Mouse (Mus musculus): ENCODE measurements around the gene Ergic3. TPM values are rescaled to one million over a fixed set of nuclear protein-coding genes. Genes with fewer than 3 reads are reported as not detected.

Gene Ergic3
- polyA plus RNA-seq, 1 experiment: 444 TPM

DNA sequence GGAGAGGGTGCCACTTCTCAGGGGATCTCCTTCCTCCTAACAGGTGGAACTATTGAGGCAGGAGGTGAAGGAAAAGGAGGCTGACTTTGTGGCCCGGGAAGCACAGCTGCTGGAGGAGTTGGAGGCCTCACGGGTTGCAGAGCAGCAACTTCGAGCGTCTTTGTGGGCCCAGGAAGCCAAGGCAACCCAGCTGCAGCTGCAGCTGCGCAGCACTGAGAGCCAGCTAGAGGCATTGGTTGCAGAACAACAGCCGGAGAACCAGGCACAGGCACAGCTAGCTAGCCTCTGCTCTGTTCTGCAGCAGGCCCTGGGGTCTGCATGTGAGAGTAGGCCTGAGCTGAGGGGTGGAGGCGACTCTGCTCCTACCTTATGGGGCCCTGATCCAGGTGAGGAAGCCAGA, 22.1 kb upstream of the Ergic3 start:
- Histone ChIP-seq H3K4me3 (ENCODE audit: low read depth, low read length) (no peak overlapping the region), H3K36me3 (ENCODE audit: control insufficient read depth, insufficient read depth, low read length) (peaks cover 42% of the 10 kb centered on the region), H3K4me1 (ENCODE audit: control insufficient read depth, insufficient read depth, insufficient read length, low read length) (no peaks in the 10 kb centered on the region), H3K27ac (ENCODE audit: insufficient read depth, low read depth, low read length) (no peak overlapping the region), H3K27me3 (ENCODE audit: control insufficient read depth, insufficient read depth, low read length) (no peaks in the 10 kb centered on the region)
- TF ChIP-seq CTCF (IDR thresholded peaks at IDR 0.05; ENCODE audit: extremely low read depth, insufficient read length, insufficient replicate concordance, low read depth, low read length) (no peak), POLR2A (IDR thresholded peaks at IDR 0.05; ENCODE audit: low read depth, low read length) (no peak)
- 86% methylated on average over 7 of the region's 7 CpGs for WGBS

- H3K27me3 ChIP-seq (ENCODE audit: control insufficient read depth, insufficient read depth, low read length): no peaks in the 10 kb centered on the region
- H3K27ac ChIP-seq (ENCODE audit: insufficient read depth, low read depth, low read length): no peak overlapping the region
- H3K4me3 ChIP-seq (ENCODE audit: low read depth, low read length): no peak overlapping the region
- TF ChIP-seq CTCF (IDR thresholded peaks at IDR 0.05; ENCODE audit: extremely low read depth, insufficient read length, insufficient replicate concordance, low read depth, low read length): no peak
- TF ChIP-seq POLR2A (IDR thresholded peaks at IDR 0.05; ENCODE audit: low read depth, low read length): no peak
- H3K4me1 ChIP-seq (ENCODE audit: control insufficient read depth, insufficient read depth, insufficient read length, low read length): peaks cover 5% of the 10 kb centered on the region
- 95% methylated on average over 6 of the region's 6 CpGs for WGBS
- H3K36me3 ChIP-seq (ENCODE audit: control insufficient read depth, insufficient read depth, low read length): peaks cover 33% of the 10 kb centered on the region
Observed at GRCm38 (mm10) chr2:155987131-155987530, 20.7 kb upstream of the Ergic3 start.

DNA sequence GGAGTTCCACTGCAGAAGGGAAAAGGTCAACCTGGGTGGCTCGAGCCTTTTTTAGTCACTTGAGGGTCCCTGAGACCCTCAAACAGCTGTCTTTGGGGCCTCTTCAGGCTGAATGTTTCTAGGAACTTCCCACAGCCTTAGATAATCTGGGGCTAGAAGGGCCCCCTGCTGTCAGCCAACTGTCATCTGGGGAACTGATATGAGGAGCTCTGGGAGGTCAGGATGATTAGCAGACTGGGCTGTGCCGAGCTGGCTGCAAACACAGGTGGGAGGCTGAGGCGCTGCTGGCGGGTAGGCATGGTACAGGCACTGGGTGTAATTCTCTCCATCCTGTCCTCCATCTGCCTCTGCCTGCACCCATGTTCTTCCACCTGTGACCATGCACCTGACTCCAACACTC, 18.8 kb upstream of the Ergic3 start:
- peaks cover 24% of the 10 kb centered on the region for H3K36me3 ChIP-seq (ENCODE audit: control insufficient read depth, insufficient read depth, low read length)

GRCm38 (mm10) chr2:155991151-155991550, 16.7 kb upstream of the Ergic3 start:
- Histone ChIP-seq H3K36me3 (ENCODE audit: control insufficient read depth, insufficient read depth, low read length) (peaks cover 29% of the 10 kb centered on the region), H3K4me3 (ENCODE audit: low read depth, low read length) (no peak overlapping the region), H3K4me1 (ENCODE audit: control insufficient read depth, insufficient read depth, insufficient read length, low read length) (peaks cover 9% of the 10 kb centered on the region), H3K27me3 (ENCODE audit: control insufficient read depth, insufficient read depth, low read length) (no peaks in the 10 kb centered on the region), H3K27ac (ENCODE audit: insufficient read depth, low read depth, low read length) (no peak overlapping the region)
- whole genome bisulfite sequencing: 57% methylated on average over 10 of the region's 10 CpGs
- no peak for TF ChIP-seq CTCF (IDR thresholded peaks at IDR 0.05; ENCODE audit: extremely low read depth, insufficient read length, insufficient replicate concordance, low read depth, low read length)
- TF ChIP-seq POLR2A (IDR thresholded peaks at IDR 0.05; ENCODE audit: low read depth, low read length): no peak

More for the DNA sequence above, 18.8 kb upstream of the Ergic3 start:
- Histone ChIP-seq H3K4me1 (ENCODE audit: control insufficient read depth, insufficient read depth, insufficient read length, low read length) (peaks cover 9% of the 10 kb centered on the region), H3K4me3 (ENCODE audit: low read depth, low read length) (no peak overlapping the region), H3K27ac (ENCODE audit: insufficient read depth, low read depth, low read length) (no peak overlapping the region), H3K27me3 (ENCODE audit: control insufficient read depth, insufficient read depth, low read length) (no peaks in the 10 kb centered on the region)
- TF ChIP-seq POLR2A (IDR thresholded peaks at IDR 0.05; ENCODE audit: low read depth, low read length): no peak
- TF ChIP-seq CTCF (IDR thresholded peaks at IDR 0.05; ENCODE audit: extremely low read depth, insufficient read length, insufficient replicate concordance, low read depth, low read length): no peak
- 64% methylated on average over 4 of the region's 4 CpGs for WGBS

- H3K27ac ChIP-seq (ENCODE audit: insufficient read depth, low read depth, low read length): no peak overlapping the region
Observed at GRCm38 (mm10) chr2:155991863-155992321, 16.0 kb upstream of the Ergic3 start.

GRCm38 (mm10) chr2:156005393-156005792, 2.5 kb upstream of the Ergic3 start:
- 94% methylated on average over 4 of the region's 4 CpGs for WGBS
- Histone ChIP-seq H3K27me3 (ENCODE audit: control insufficient read depth, insufficient read depth, low read length) (no peaks in the 10 kb centered on the region), H3K27ac (ENCODE audit: insufficient read depth, low read depth, low read length) (no peak overlapping the region), H3K36me3 (ENCODE audit: control insufficient read depth, insufficient read depth, low read length) (peaks cover 8% of the 10 kb centered on the region; the same call in 1 of the 2 replicates), H3K4me3 (ENCODE audit: low read depth, low read length) (no peak overlapping the region), H3K4me1 (ENCODE audit: control insufficient read depth, insufficient read depth, insufficient read length, low read length) (peaks cover 6% of the 10 kb centered on the region; the same call in 1 of the 2 replicates)
- peak; percentile 22; the same call in 1 of the 2 replicates for TF ChIP-seq CTCF (IDR thresholded peaks at IDR 0.05; ENCODE audit: extremely low read depth, insufficient read length, insufficient replicate concordance, low read depth, low read length)
- no peak for TF ChIP-seq POLR2A (IDR thresholded peaks at IDR 0.05; ENCODE audit: low read depth, low read length)

More at GRCm38 (mm10) chr2:155991863-155992321, 16.0 kb upstream of the Ergic3 start:
- TF ChIP-seq CTCF (IDR thresholded peaks at IDR 0.05; ENCODE audit: extremely low read depth, insufficient read length, insufficient replicate concordance, low read depth, low read length) (no peak), POLR2A (IDR thresholded peaks at IDR 0.05; ENCODE audit: low read depth, low read length) (no peak)
- peaks cover 9% of the 10 kb centered on the region for H3K4me1 ChIP-seq (ENCODE audit: control insufficient read depth, insufficient read depth, insufficient read length, low read length)
- no peaks in the 10 kb centered on the region for H3K27me3 ChIP-seq (ENCODE audit: control insufficient read depth, insufficient read depth, low read length)
- peaks cover 30% of the 10 kb centered on the region for H3K36me3 ChIP-seq (ENCODE audit: control insufficient read depth, insufficient read depth, low read length)
- H3K4me3 ChIP-seq (ENCODE audit: low read depth, low read length): peak overlapping the region; percentile 4; the same call in 1 of the 2 replicates
- WGBS: 25% methylated on average over 14 of the region's 14 CpGs

DNA sequence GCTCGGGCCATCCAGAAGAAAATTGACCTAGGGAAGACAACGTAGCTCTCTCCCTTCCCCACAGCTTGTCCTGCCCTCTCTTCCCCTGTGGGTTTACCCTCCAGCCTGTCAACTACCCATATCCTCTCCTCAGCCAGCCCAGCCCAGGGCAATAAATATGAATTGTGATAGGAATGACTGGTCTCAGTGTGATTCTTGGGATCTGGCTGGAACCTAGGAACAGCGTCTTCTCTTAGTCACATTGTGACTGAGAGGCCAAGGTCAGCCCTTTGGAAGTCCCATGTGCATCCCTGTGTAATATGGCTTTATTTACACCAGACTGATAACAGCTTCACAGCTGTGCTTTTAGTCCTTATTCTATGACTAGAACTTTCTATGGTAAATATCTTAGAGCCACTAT, 10.3 kb downstream of the Ergic3 start:
- H3K4me1 ChIP-seq (ENCODE audit: control insufficient read depth, insufficient read depth, insufficient read length, low read length): peaks cover 3% of the 10 kb centered on the region; the same call in 1 of the 2 replicates
- 70% methylated on average over 3 of the region's 3 CpGs for WGBS
- H3K4me3 ChIP-seq (ENCODE audit: low read depth, low read length): no peak overlapping the region
- H3K36me3 ChIP-seq (ENCODE audit: control insufficient read depth, insufficient read depth, low read length): peaks cover 53% of the 10 kb centered on the region
- H3K27me3 ChIP-seq (ENCODE audit: control insufficient read depth, insufficient read depth, low read length): no peaks in the 10 kb centered on the region
- no peak overlapping the region for H3K27ac ChIP-seq (ENCODE audit: insufficient read depth, low read depth, low read length)
- TF ChIP-seq CTCF (IDR thresholded peaks at IDR 0.05; ENCODE audit: extremely low read depth, insufficient read length, insufficient replicate concordance, low read depth, low read length): no peak
- no peak for TF ChIP-seq POLR2A (IDR thresholded peaks at IDR 0.05; ENCODE audit: low read depth, low read length)
